Mouse (Mus musculus) kidney, adult 10 weeks (tissue): ENCODE results near the gene Kbtbd3. TPM values are rescaled to one million over a fixed set of nuclear protein-coding genes. Genes with fewer than 3 reads are reported as not detected.

Experiments used
- polyA plus RNA-seq: library from polyadenylated mRNA; stranded (reverse); fragments of 350-450 nt; fragmentation: Illumina TruSeq; extraction: RNeasy Lipid Tissue Mini Kit (QIAGEN cat#74804); gene quantifications from one replicate; pipeline ENCODE4 v1.2.3, GENCODE M21; 2014; ENCODE audit warnings: low read depth, low replicate concordance

Kbtbd3 gene
- polyA plus RNA-seq = 14.8 TPM

DNA sequence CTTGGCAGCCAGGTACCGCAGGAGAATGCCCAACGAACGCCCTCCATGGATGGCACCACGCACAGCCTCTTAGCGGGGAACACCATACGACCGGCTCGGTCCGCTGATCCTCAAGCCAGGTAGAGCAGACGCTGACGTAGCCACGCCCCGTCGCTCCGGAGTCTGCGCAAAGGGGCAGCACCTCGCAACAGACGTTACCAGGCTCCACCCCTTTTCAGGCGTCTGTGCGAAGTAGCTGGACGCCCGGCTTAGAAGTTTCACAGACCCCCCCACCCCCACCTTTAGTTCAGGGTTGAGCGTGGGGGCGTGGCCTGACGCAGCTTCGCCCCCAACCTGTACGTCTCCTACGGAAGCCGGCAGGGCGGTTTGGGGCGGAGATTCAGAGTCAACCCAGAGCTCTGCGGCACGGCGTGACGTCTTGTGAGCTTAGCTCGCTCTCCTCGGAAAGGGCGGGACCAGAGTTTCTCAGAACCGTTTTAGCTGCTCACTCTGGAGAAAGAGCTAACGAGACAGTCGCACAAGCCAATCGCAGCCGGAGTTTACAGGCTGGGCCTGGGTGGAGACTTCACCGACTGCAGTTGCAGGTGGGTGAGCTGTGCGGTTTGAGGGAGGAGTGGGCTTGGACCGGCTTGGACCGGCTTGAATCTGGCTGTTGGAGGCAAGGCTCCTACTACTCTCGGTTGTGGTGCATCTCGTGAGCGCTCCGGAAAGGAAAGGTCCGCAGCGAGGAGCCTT lies at the start of gene Kbtbd3, which contains the start of gene Aasdhppt:
Kbtbd3 (plus strand) TSS at position 483 of the 735 bp plus-strand sequence.
Aasdhppt (minus strand) TSS at position 121 of the 735 bp plus-strand sequence.

GRCm38 (mm10) chr9:4375828-4376639 lies 66.4 kb downstream of the Kbtbd3 start, which contains the start of gene Msantd4:
Msantd4 (plus strand) TSS chr9:4376562.

Other genes starting within 250 kb of the Kbtbd3 start
- gene Aasdhppt, start 362 bp upstream of the Kbtbd3 start, polyA plus RNA-seq = 70.5 TPM
- gene Msantd4, start 66.7 kb downstream of the Kbtbd3 start, polyA plus RNA-seq = 106 TPM